Mouse (Mus musculus) C2C12 (cell line): ENCODE data around the gene Aanat.

Experiments
- CTCF ChIP-seq: IDR thresholded peaks from one replicate; pipeline ENCODE4 v1.5.1; 2011; ENCODE audit not compliant: control insufficient read depth, insufficient read depth, insufficient read length
- MAX ChIP-seq: IDR thresholded peaks from one replicate; pipeline ENCODE4 v1.6.1; 2011; ENCODE audit warnings: mild to moderate bottlenecking, control low read depth
- MYOD1 ChIP-seq: IDR thresholded peaks from one replicate; pipeline ENCODE4 v1.6.1; 2011; ENCODE audit warnings: low read depth; ENCODE audit not compliant: control insufficient read depth, insufficient read length
- USF1 ChIP-seq: IDR thresholded peaks from one replicate; pipeline ENCODE4 v1.6.1; 2011; ENCODE audit warnings: low read depth, mild to moderate bottlenecking, control low read depth, moderate library complexity

DNA sequence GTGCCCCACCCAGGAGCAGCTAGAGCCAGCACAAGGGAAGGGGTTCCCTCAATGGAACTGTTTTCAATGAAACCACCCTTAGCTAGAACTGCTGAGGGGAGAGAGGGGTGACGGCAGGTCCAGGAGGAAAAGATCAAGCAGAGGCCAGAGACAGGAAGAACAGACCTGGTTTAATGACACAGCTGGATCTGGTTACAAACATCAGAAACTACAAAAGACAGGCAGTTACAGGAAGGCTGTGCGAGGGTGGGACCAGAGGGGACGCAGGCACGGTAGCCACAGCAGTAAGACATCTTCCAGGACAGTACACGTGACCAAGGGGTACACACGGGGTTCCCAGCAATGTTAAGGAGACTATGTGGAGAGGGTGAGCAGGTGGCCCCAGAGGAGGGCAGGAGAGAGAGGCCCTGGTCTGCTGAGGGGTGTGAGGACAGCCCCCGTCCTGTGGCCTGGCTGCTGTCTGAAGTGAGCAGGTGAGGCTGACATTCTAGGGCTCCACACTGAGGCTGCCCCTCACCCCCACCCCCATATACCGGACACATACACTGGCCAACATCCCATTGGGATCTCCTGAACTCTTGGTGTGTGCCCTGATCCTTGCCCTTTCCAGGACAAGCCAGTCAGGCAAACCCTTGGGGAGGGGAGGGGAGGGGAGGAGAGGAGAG is 59.3 kb downstream of the Aanat start:
- TF ChIP-seq USF1 (no peak), CTCF (no peak), MAX (no peak), MYOD1 (no peak)
